In the genomic region with DNA sequence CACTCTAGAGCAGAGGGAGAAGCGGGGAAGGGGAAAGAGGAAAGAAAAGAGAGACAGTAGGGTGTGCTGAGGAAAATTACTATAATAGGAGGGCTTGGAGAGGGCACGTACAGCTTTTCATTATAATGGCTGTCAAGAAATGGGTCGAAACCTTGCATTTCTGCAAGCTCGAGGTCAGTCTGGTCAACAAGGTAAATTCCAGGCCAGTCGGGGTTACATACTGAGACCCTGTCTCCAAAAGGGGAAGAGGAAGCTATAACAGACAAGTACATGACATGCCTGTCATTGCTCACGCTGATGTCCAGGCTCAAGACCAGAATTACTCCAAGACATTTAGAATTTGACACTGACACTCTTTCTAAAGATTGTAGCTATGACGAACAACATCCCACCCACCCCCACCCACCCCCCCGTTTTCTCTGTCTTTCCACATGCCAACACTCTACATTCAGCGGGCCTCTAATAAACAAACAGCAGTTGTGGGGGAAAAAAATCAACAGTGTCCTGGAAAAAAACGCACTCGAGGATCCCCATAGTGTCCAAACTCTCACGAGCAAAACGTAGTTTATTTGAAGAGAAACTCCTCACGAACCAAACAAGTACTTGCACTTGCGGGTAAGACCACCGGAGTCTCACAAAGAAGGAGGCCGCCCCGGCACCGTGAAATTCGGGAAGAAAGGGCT, we compare ENCODE assay signal across 8 mouse cellular contexts. TPM values are rescaled to one million over a fixed set of nuclear protein-coding genes. Genes with fewer than 3 reads are reported as not detected.
A peak's percentile ranks its signal among the peaks of the same experiment; 100 is the strongest.
DNase-seq lines count a peak whose midpoint lies in the region; ATAC-seq and TF ChIP-seq lines count a peak whose summit lies in the region.

A gene (plus strand): TSS at position 534 of the 683 bp plus-strand sequence.

- ATAC-seq in intestine, embryonic 15.5 days: peak; percentile 29
- ATAC-seq in megakaryocyte progenitor cell, adult 5-6 weeks (replicated peaks; ENCODE audit: poor library complexity): peak; percentile 30

- WGBS in thymus, adult 2 months: 12% methylated on average over 20 of the region's 20 CpGs
- WGBS in intestine, embryonic 15.5 days: 15% methylated on average over 20 of the region's 20 CpGs

- H3K27ac ChIP-seq in thymus, adult 2 months (ENCODE audit: control insufficient read depth, insufficient read depth, low read length): no peak within 1 kb of the TSS
- H3K27ac ChIP-seq in intestine, embryonic 15.5 days: peak within 1 kb of the TSS; percentile 78

- peak within 1 kb of the TSS; percentile 87 for H3K4me2 ChIP-seq in intestine, embryonic 15.5 days (replicated peaks)

- TF ChIP-seq POLR2A in thymus, adult 2 months (IDR thresholded peaks at IDR 0.05; ENCODE audit: control insufficient read depth, extremely low read depth, insufficient read depth, low read length, poor library complexity): no peak

- H3K9me3 ChIP-seq in intestine, embryonic 15.5 days: no peaks in the 10 kb centered on the region

- no peak for TF ChIP-seq CTCF in thymus, adult 2 months (IDR thresholded peaks at IDR 0.05; ENCODE audit: borderline replicate concordance, control insufficient read depth, extremely low read depth, insufficient read depth, low read length, poor library complexity)

- H3K4me1 ChIP-seq in thymus, adult 2 months (replicated peaks; ENCODE audit: control insufficient read depth, insufficient read depth, low read length): no peaks in the 10 kb centered on the region
- 0 out of 2 replicates have a peak, but pooled peaks cover 4% of the 10 kb centered on the region for H3K4me1 ChIP-seq in intestine, embryonic 15.5 days (replicated peaks)

- peak within 1 kb of the TSS; percentile 72 for H3K9ac ChIP-seq in intestine, embryonic 15.5 days

- peak; percentile 6 for DNase-seq in cerebellum, adult 11 months
- no peak for DNase-seq in cerebellum, adult 11-12 months
- no peak for DNase-seq in thymus, adult 2 months
- DNase-seq in thymus, postnatal 14 days: no peak
- DNase-seq in adrenal gland, postnatal 10 days: no peak
- DNase-seq in adrenal gland, adult 8-10 months: no peak

- peak within 1 kb of the TSS; percentile 72 for H3K4me3 ChIP-seq in thymus, adult 2 months (ENCODE audit: control insufficient read depth, insufficient read depth, low read length)
- H3K4me3 ChIP-seq in intestine, embryonic 15.5 days (replicated peaks): peak within 1 kb of the TSS; percentile 81

- H3K36me3 ChIP-seq in thymus, adult 2 months (ENCODE audit: control insufficient read depth, insufficient read depth, low read length): no peaks in the 10 kb centered on the region
- H3K36me3 ChIP-seq in intestine, embryonic 15.5 days: no peaks in the 10 kb centered on the region

- no peaks in the 10 kb centered on the region for H3K27me3 ChIP-seq in thymus, adult 2 months (ENCODE audit: control insufficient read depth, insufficient read depth, low read length)
- H3K27me3 ChIP-seq in intestine, embryonic 15.5 days (replicated peaks): no peaks in the 10 kb centered on the region

RNA-seq across cellular contexts. Expression of the gene that starts here (rescaled TPM):
- polyA plus RNA-seq in thymus, adult 2 months (2012; rRNA removed): 5.6 and 6.7 TPM in 2 replicates
- polyA plus RNA-seq in intestine, embryonic 15.5 days (2015; fragmentation: Nextera tagmentation; extraction: Ambion mirVana): 11.6 and 14.1 TPM in 2 replicates
- total RNA-seq in megakaryocyte progenitor cell, adult 5-6 weeks (2015): 2.5 and 2.9 TPM in 2 replicates
- 1.6 and 6.4 TPM in 2 replicates for total RNA-seq in megakaryocyte progenitor cell, adult 5-6 weeks (2017)
- 1 to 10 TPM; 4.5 to 5.1 TPM for total RNA-seq in adrenal gland, postnatal 10 days (2021)
- total RNA-seq in adrenal gland, adult 8-10 months (2022): 1 to 10 TPM; 4.1 to 7.3 (median 5.4) TPM
